8 mouse cellular contexts compared by ENCODE assay signal in genomic region chr3:80803211-80803610, GRCm38 (mm10). TPM values are rescaled to one million over a fixed set of nuclear protein-coding genes. Genes with fewer than 3 reads are reported as not detected.
DNase-seq lines count a peak whose midpoint lies in the region; ATAC-seq and TF ChIP-seq lines count a peak whose summit lies in the region.

No protein-coding gene starts in this region.

- no peak for TF ChIP-seq POLR2A in brain, embryonic 14.5 days (IDR thresholded peaks at IDR 0.05; ENCODE audit: borderline replicate concordance, extremely low read depth, insufficient read depth, insufficient read length, poor library complexity, severe bottlenecking)

- no peaks in the 10 kb centered on the region for H3K36me3 ChIP-seq in intestine, embryonic 14.5 days (ENCODE audit: control insufficient read depth, insufficient read depth, low read length)
- no peaks in the 10 kb centered on the region for H3K36me3 ChIP-seq in intestine, postnatal 0 days (ENCODE audit: control insufficient read depth, insufficient read depth)
- no peaks in the 10 kb centered on the region for H3K36me3 ChIP-seq in forebrain, postnatal 0 days (ENCODE audit: insufficient read depth)
- no peaks in the 10 kb centered on the region for H3K36me3 ChIP-seq in midbrain, embryonic 13.5 days

- TF ChIP-seq CTCF in intestine, postnatal 0 days (IDR thresholded peaks at IDR 0.05; ENCODE audit: low read depth): no peak
- TF ChIP-seq CTCF in brain, embryonic 14.5 days (IDR thresholded peaks at IDR 0.05; ENCODE audit: borderline replicate concordance, extremely low read depth, insufficient read depth, insufficient read length): no peak
- TF ChIP-seq CTCF in forebrain, postnatal 0 days (IDR thresholded peaks at IDR 0.05; ENCODE audit: low read depth): no peak

- H3K4me2 ChIP-seq in intestine, embryonic 14.5 days (ENCODE audit: low read length): peak overlapping the region; percentile 74
- H3K4me2 ChIP-seq in intestine, postnatal 0 days (replicated peaks; ENCODE audit: low read depth): no peak overlapping the region
- H3K4me2 ChIP-seq in forebrain, postnatal 0 days (ENCODE audit: low read depth): peak overlapping the region; percentile 63
- peak overlapping the region; percentile 77 for H3K4me2 ChIP-seq in midbrain, embryonic 13.5 days (replicated peaks)

- 52% methylated on average over 8 of the region's 8 CpGs for WGBS in intestine, embryonic 14.5 days
- 63% methylated on average over 8 of the region's 8 CpGs for WGBS in intestine, postnatal 0 days
- WGBS in forebrain, postnatal 0 days: 20% methylated on average over 8 of the region's 8 CpGs
- 46% methylated on average over 8 of the region's 8 CpGs for WGBS in midbrain, embryonic 13.5 days

- peaks cover 6% of the 10 kb centered on the region; the same call in 1 of the 2 replicates for H3K4me1 ChIP-seq in intestine, embryonic 14.5 days (replicated peaks; ENCODE audit: control insufficient read depth, insufficient read depth, low read length)
- no peaks in the 10 kb centered on the region; the same call in 1 of the 2 replicates for H3K4me1 ChIP-seq in intestine, postnatal 0 days (replicated peaks; ENCODE audit: control insufficient read depth, insufficient read depth, low read length)
- peaks cover 3% of the 10 kb centered on the region; the same call in 1 of the 2 replicates for H3K4me1 ChIP-seq in forebrain, postnatal 0 days (ENCODE audit: insufficient read depth)
- peaks cover 23% of the 10 kb centered on the region for H3K4me1 ChIP-seq in midbrain, embryonic 13.5 days (replicated peaks)

- DNase-seq in intestine, embryonic 14.5 days (ENCODE audit: low spot score): no peak
- DNase-seq in brain, embryonic 14.5 days (ENCODE audit: low read depth): peak; percentile 65
- DNase-seq in forebrain, postnatal 0 days: no peak
- no peak for DNase-seq in frontal cortex, postnatal 10 days (ENCODE audit: low spot score in 2 of 2)
- no peak for DNase-seq in kidney, postnatal 4 days

- H3K4me3 ChIP-seq in intestine, embryonic 14.5 days (ENCODE audit: low read depth, low read length): 0 out of 2 replicates have a peak overlapping the region, but pooled peaks have one; percentile 39
- no peak overlapping the region for H3K4me3 ChIP-seq in intestine, postnatal 0 days (ENCODE audit: low read depth, low read length)
- H3K4me3 ChIP-seq in forebrain, postnatal 0 days (ENCODE audit: low read depth, low read length): peak overlapping the region; percentile 73
- H3K4me3 ChIP-seq in midbrain, embryonic 13.5 days (replicated peaks): peak overlapping the region; percentile 77

- no peaks in the 10 kb centered on the region for H3K9me3 ChIP-seq in intestine, embryonic 14.5 days (ENCODE audit: control insufficient read depth, low read length)
- H3K9me3 ChIP-seq in intestine, postnatal 0 days (ENCODE audit: control insufficient read depth): no peaks in the 10 kb centered on the region
- no peaks in the 10 kb centered on the region for H3K9me3 ChIP-seq in forebrain, postnatal 0 days (ENCODE audit: low read length)
- H3K9me3 ChIP-seq in midbrain, embryonic 13.5 days: no peaks in the 10 kb centered on the region

- no peak overlapping the region for H3K9ac ChIP-seq in intestine, embryonic 14.5 days (ENCODE audit: low read length)
- H3K9ac ChIP-seq in intestine, postnatal 0 days (ENCODE audit: low read depth, low read length): no peak overlapping the region
- peak overlapping the region; percentile 87 for H3K9ac ChIP-seq in forebrain, postnatal 0 days
- H3K9ac ChIP-seq in midbrain, embryonic 13.5 days (replicated peaks): peak overlapping the region; percentile 85

- no peak overlapping the region for H3K27ac ChIP-seq in intestine, embryonic 14.5 days (ENCODE audit: low read depth)
- H3K27ac ChIP-seq in intestine, postnatal 0 days (ENCODE audit: low read depth, low read length): no peak overlapping the region
- H3K27ac ChIP-seq in forebrain, postnatal 0 days (ENCODE audit: low read depth, low read length): peak overlapping the region; percentile 95
- peak overlapping the region; percentile 94 for H3K27ac ChIP-seq in midbrain, embryonic 13.5 days

- peaks cover 27% of the 10 kb centered on the region for H3K27me3 ChIP-seq in intestine, embryonic 14.5 days (replicated peaks; ENCODE audit: control insufficient read depth, insufficient read depth, low read length)
- peaks cover 27% of the 10 kb centered on the region for H3K27me3 ChIP-seq in intestine, postnatal 0 days (replicated peaks; ENCODE audit: control insufficient read depth, insufficient read depth, low read length)
- no peaks in the 10 kb centered on the region for H3K27me3 ChIP-seq in forebrain, postnatal 0 days (ENCODE audit: insufficient read depth, low read length)
- H3K27me3 ChIP-seq in midbrain, embryonic 13.5 days: no peaks in the 10 kb centered on the region

- no peak for ATAC-seq in intestine, embryonic 14.5 days (replicated peaks; ENCODE audit: low FRiP score, low TSS enrichment, low read depth)
- no peak for ATAC-seq in intestine, postnatal 0 days
- ATAC-seq in forebrain, postnatal 0 days: 0 out of 2 replicates have a peak, but pooled peaks have one; percentile 9
- ATAC-seq in midbrain, embryonic 13.5 days: no peak
- no peak for ATAC-seq in inflammation-experienced regulatory T-cells, adult 6 months

RNA-seq across cellular contexts. Expression of gene Gria2, which starts 0.6 kb away (rescaled TPM):
- 2.3 and 2.9 TPM in 2 replicates for polyA plus RNA-seq in intestine, embryonic 14.5 days (2014; fragmentation: Nextera tagmentation; extraction: Ambion mirVana)
- polyA plus RNA-seq in intestine, postnatal 0 days (2015; fragmentation: Nextera tagmentation; extraction: Ambion mirVana): 0.76 and 0.93 TPM in 2 replicates
- 142 and 179 TPM in 2 replicates for polyA plus RNA-seq in brain, embryonic 14.5 days (2012; rRNA removed)
- total RNA-seq in forebrain, postnatal 0 days (2014; rRNA removed): 281 and 308 TPM in 2 replicates
- 101 and 159 TPM in 2 replicates for polyA plus RNA-seq in forebrain, postnatal 0 days (2015; fragmentation: Nextera tagmentation; extraction: Ambion mirVana)
- 120 and 128 TPM in 2 replicates for polyA plus RNA-seq in midbrain, embryonic 13.5 days (2015; fragmentation: Nextera tagmentation; extraction: Ambion mirVana)
- polyA plus RNA-seq in inflammation-experienced regulatory T-cells, adult 6 months (2017; shearing (Covaris generic)): under 1 TPM in 2 of 3 experiments, not detected in 1; 0.09 to 0.11 TPM

Comparison
In these comparisons a context has a peak if more than half of its experiments do, and no peak if none do; other contexts are left out.
1. H3K27ac ChIP-seq: peak in forebrain, postnatal 0 days (single experiment) and midbrain, embryonic 13.5 days (single experiment); none in intestine, embryonic 14.5 days (single experiment) and intestine, postnatal 0 days (single experiment).
2. H3K9ac ChIP-seq: peak in forebrain, postnatal 0 days (single experiment) and midbrain, embryonic 13.5 days (single experiment); none in intestine, embryonic 14.5 days (single experiment) and intestine, postnatal 0 days (single experiment).
3. RNA of gene Gria2, which starts 0.6 kb away (polyA plus RNA-seq): 101 to 159 TPM in forebrain, postnatal 0 days, 142 to 179 TPM in brain, embryonic 14.5 days and 120 to 128 TPM in midbrain, embryonic 13.5 days; 2.3 to 2.9 TPM in intestine, embryonic 14.5 days, 0.76 to 0.93 TPM in intestine, postnatal 0 days and 0.09 to 0.11 TPM in inflammation-experienced regulatory T-cells, adult 6 months; every median in the first group is over 10 times any median in the second.